Mouse (Mus musculus): Measurements from ENCODE around the gene Tubgcp4. TPM values are rescaled to one million over a fixed set of nuclear protein-coding genes. Genes with fewer than 3 reads are reported as not detected.

Tubgcp4 gene
- total and polyA plus RNA-seq, 2 experiments from 2014 or later: 12.3 to 20.8 TPM

DNA sequence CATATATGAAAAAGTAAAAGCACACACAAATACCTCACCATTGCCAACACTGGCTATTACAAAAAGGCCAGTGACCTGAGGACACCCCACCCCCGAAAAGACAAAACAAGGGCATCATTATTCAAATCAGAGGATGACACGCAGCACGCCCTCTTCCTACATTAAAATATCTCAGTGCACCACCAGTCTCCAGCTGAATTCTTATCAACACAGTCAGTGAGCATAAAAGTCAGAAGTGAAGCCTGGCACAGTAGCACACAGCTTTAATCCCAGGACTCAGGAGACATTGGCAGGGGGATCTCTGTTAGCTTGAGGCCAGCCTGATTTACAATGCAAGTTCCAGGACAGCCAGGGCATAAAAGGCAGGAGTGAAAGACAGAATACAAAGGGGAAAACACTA, 36.1 kb downstream of the Tubgcp4 start:
- 84% methylated on average over 3 of the region's 3 CpGs for WGBS
- Histone ChIP-seq H3K9ac (replicated peaks; ENCODE audit: low read depth, low read length) (no peak overlapping the region), H3K4me3 (ENCODE audit: low read depth, low read length) (no peak overlapping the region), H3K4me1 (ENCODE audit: control insufficient read depth, insufficient read depth) (no peaks in the 10 kb centered on the region), H3K4me2 (ENCODE audit: low read depth, low read length) (no peak overlapping the region), H3K27me3 (ENCODE audit: control insufficient read depth, insufficient read depth, low read length) (no peaks in the 10 kb centered on the region), H3K36me3 (replicated peaks; ENCODE audit: control insufficient read depth, insufficient read depth, low read length) (peaks cover 93% of the 10 kb centered on the region), H3K9me3 (replicated peaks; ENCODE audit: control insufficient read depth, low read length) (no peaks in the 10 kb centered on the region), H3K27ac (ENCODE audit: low read depth) (no peak overlapping the region)
- no peak for DNase-seq (ENCODE audit: low spot score)
- no peak for ATAC-seq (ENCODE audit: insufficient read depth, low read depth)
- TF ChIP-seq EP300 (IDR thresholded peaks at IDR 0.05; ENCODE audit: low read depth): no peak
- TF ChIP-seq CTCF (IDR thresholded peaks at IDR 0.05; ENCODE audit: low read depth): no peak

- H3K4me2 ChIP-seq (ENCODE audit: low read depth, low read length): no peak overlapping the region
- WGBS: 42% methylated on average over 3 of the region's 3 CpGs
- H3K36me3 ChIP-seq (replicated peaks; ENCODE audit: control insufficient read depth, insufficient read depth, low read length): peaks cover 64% of the 10 kb centered on the region
- no peak overlapping the region for H3K9ac ChIP-seq (replicated peaks; ENCODE audit: low read depth, low read length)
- DNase-seq (ENCODE audit: low spot score) (no peak), ATAC-seq (ENCODE audit: insufficient read depth, low read depth) (no peak)
- H3K9me3 ChIP-seq (replicated peaks; ENCODE audit: control insufficient read depth, low read length): no peaks in the 10 kb centered on the region
- no peaks in the 10 kb centered on the region for H3K4me1 ChIP-seq (ENCODE audit: control insufficient read depth, insufficient read depth)
- no peak for TF ChIP-seq CTCF (IDR thresholded peaks at IDR 0.05; ENCODE audit: low read depth)
- TF ChIP-seq EP300 (IDR thresholded peaks at IDR 0.05; ENCODE audit: low read depth): no peak
- H3K27ac ChIP-seq (ENCODE audit: low read depth): no peak overlapping the region
- no peak overlapping the region for H3K4me3 ChIP-seq (ENCODE audit: low read depth, low read length)
- no peaks in the 10 kb centered on the region for H3K27me3 ChIP-seq (ENCODE audit: control insufficient read depth, insufficient read depth, low read length)
Observed at GRCm38 (mm10) chr2:121214491-121214890, 44.0 kb downstream of the Tubgcp4 start.

DNA sequence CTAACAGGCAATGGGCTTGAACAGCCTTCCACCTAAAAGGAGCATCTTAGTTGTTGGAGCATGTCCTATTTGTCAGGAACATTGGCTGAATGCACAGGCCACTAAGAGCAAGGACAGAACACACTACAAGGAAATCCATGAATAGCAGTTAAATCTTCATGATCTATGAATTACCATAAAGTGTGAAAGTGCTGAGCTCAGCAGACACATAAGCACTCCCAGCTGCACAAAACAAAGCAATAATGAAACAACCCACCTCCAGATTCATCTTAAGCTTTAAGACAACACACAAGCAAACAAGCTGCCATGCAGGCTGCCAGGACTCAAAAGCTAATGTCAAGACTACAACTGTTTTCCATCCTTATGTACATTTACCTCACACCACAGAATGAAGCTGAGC, 48.7 kb downstream of the Tubgcp4 start:
- no peaks in the 10 kb centered on the region for H3K27me3 ChIP-seq (ENCODE audit: control insufficient read depth, insufficient read depth, low read length)
- no peak for DNase-seq (ENCODE audit: low spot score)
- H3K4me2 ChIP-seq (ENCODE audit: low read depth, low read length): no peak overlapping the region
- H3K9ac ChIP-seq (replicated peaks; ENCODE audit: low read depth, low read length): no peak overlapping the region
- H3K9me3 ChIP-seq (replicated peaks; ENCODE audit: control insufficient read depth, low read length): no peaks in the 10 kb centered on the region
- no peak overlapping the region for H3K27ac ChIP-seq (ENCODE audit: low read depth)
- no peak for ATAC-seq (ENCODE audit: insufficient read depth, low read depth)
- no peak overlapping the region for H3K4me3 ChIP-seq (ENCODE audit: low read depth, low read length)
- H3K36me3 ChIP-seq (replicated peaks; ENCODE audit: control insufficient read depth, insufficient read depth, low read length): peaks cover 68% of the 10 kb centered on the region
- H3K4me1 ChIP-seq (ENCODE audit: control insufficient read depth, insufficient read depth): no peaks in the 10 kb centered on the region
- TF ChIP-seq EP300 (IDR thresholded peaks at IDR 0.05; ENCODE audit: low read depth): no peak
- no peak for TF ChIP-seq CTCF (IDR thresholded peaks at IDR 0.05; ENCODE audit: low read depth)

DNA sequence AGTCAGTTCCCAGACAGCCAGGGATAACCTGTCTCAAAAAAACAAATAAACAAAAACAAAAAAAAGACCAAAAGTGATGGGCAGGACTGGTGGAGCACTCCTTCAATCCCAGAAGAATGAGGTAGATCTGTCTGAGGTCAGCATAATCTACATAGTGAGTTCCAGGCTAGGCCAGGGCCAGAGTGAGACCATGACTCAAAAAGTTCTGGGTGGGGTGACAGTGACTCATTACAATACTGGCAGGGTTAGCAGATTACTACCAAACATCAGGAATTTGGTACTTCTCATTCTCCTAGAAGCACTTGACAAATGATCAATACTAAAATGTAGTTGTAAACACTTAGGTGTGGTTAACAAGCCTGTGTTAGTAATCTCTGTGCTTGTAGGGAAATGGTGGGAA, 49.5 kb downstream of the Tubgcp4 start:
- Histone ChIP-seq H3K4me3 (ENCODE audit: low read depth, low read length) (no peak overlapping the region), H3K27me3 (ENCODE audit: control insufficient read depth, insufficient read depth, low read length) (no peaks in the 10 kb centered on the region), H3K27ac (ENCODE audit: low read depth) (no peak overlapping the region), H3K9me3 (replicated peaks; ENCODE audit: control insufficient read depth, low read length) (no peaks in the 10 kb centered on the region), H3K4me2 (ENCODE audit: low read depth, low read length) (no peak overlapping the region), H3K36me3 (replicated peaks; ENCODE audit: control insufficient read depth, insufficient read depth, low read length) (peaks cover 65% of the 10 kb centered on the region), H3K4me1 (ENCODE audit: control insufficient read depth, insufficient read depth) (no peaks in the 10 kb centered on the region), H3K9ac (replicated peaks; ENCODE audit: low read depth, low read length) (no peak overlapping the region)
- ATAC-seq (ENCODE audit: insufficient read depth, low read depth): no peak
- TF ChIP-seq EP300 (IDR thresholded peaks at IDR 0.05; ENCODE audit: low read depth) (no peak), CTCF (IDR thresholded peaks at IDR 0.05; ENCODE audit: low read depth) (no peak)
- no peak for DNase-seq (ENCODE audit: low spot score)

DNA sequence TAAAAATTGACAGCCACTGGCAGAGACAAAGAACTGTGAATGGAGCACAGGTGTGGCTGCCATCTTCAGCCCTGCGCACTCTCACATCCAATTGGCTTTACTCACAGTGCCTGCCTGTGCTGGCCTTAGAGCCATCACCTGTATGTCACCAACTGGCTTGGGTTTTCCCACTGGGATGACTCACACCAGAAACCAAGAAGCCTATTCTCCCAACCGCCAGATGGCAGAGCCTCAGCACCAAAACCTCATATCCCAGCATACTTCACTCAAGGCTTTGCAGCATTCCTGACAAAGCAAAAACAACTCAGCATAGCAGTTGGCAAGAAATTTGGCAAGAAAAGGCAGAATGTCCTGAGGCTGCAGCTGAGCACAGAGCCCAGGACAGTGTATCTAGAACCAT, 52.6 kb downstream of the Tubgcp4 start:
- no peak overlapping the region for H3K4me2 ChIP-seq (ENCODE audit: low read depth, low read length)
- no peaks in the 10 kb centered on the region for H3K9me3 ChIP-seq (replicated peaks; ENCODE audit: control insufficient read depth, low read length)
- ATAC-seq (ENCODE audit: insufficient read depth, low read depth) (no peak), DNase-seq (ENCODE audit: low spot score) (no peak)
- WGBS: 89% methylated on average over 2 of the region's 2 CpGs
- no peaks in the 10 kb centered on the region for H3K4me1 ChIP-seq (ENCODE audit: control insufficient read depth, insufficient read depth)
- no peak overlapping the region for H3K4me3 ChIP-seq (ENCODE audit: low read depth, low read length)
- H3K36me3 ChIP-seq (replicated peaks; ENCODE audit: control insufficient read depth, insufficient read depth, low read length): peaks cover 71% of the 10 kb centered on the region
- no peaks in the 10 kb centered on the region for H3K27me3 ChIP-seq (ENCODE audit: control insufficient read depth, insufficient read depth, low read length)
- H3K27ac ChIP-seq (ENCODE audit: low read depth): no peak overlapping the region
- no peak for TF ChIP-seq EP300 (IDR thresholded peaks at IDR 0.05; ENCODE audit: low read depth)
- H3K9ac ChIP-seq (replicated peaks; ENCODE audit: low read depth, low read length): no peak overlapping the region

DNA sequence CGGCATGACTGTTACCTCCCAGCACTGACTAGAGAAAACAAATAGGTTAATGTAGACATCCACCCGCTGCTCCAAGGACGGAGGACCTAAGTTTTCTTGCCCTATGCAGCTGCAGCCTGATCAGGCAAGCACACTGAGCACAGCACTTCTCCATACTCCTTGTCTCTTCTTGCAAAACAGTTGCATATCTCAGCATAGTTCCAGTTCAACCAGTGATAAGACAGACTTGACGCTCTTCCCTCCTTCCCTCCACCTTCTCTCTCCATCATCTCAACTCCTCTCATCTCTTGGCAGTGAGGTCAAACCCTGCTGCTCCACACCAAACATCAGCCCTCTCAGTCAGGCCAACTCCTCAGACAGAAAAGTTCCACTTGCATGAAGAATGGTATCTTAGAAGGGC, 57.7 kb downstream of the Tubgcp4 start:
- Histone ChIP-seq H3K4me2 (ENCODE audit: low read depth, low read length) (no peak overlapping the region), H3K36me3 (replicated peaks; ENCODE audit: control insufficient read depth, insufficient read depth, low read length) (peaks cover 61% of the 10 kb centered on the region), H3K4me1 (ENCODE audit: control insufficient read depth, insufficient read depth) (no peaks in the 10 kb centered on the region), H3K9ac (replicated peaks; ENCODE audit: low read depth, low read length) (no peak overlapping the region), H3K27me3 (ENCODE audit: control insufficient read depth, insufficient read depth, low read length) (no peaks in the 10 kb centered on the region), H3K27ac (ENCODE audit: low read depth) (no peak overlapping the region), H3K4me3 (ENCODE audit: low read depth, low read length) (no peak overlapping the region), H3K9me3 (replicated peaks; ENCODE audit: control insufficient read depth, low read length) (no peaks in the 10 kb centered on the region)
- TF ChIP-seq EP300 (IDR thresholded peaks at IDR 0.05; ENCODE audit: low read depth) (no peak), CTCF (IDR thresholded peaks at IDR 0.05; ENCODE audit: low read depth) (no peak)
- 81% methylated on average over 4 of the region's 4 CpGs for WGBS
- ATAC-seq (ENCODE audit: insufficient read depth, low read depth): no peak
- no peak for DNase-seq (ENCODE audit: low spot score)
